Mouse (Mus musculus): ENCODE measurements around the gene Spock3. TPM values are rescaled to one million over a fixed set of nuclear protein-coding genes. Genes with fewer than 3 reads are reported as not detected.
A peak's percentile ranks its signal among the peaks of the same experiment; 100 is the strongest.

Gene Spock3
- polyA plus RNA-seq (2014; fragmentation: Nextera tagmentation; extraction: Ambion mirVana), result 7.9 and 9.7 TPM in 2 replicates

DNA sequence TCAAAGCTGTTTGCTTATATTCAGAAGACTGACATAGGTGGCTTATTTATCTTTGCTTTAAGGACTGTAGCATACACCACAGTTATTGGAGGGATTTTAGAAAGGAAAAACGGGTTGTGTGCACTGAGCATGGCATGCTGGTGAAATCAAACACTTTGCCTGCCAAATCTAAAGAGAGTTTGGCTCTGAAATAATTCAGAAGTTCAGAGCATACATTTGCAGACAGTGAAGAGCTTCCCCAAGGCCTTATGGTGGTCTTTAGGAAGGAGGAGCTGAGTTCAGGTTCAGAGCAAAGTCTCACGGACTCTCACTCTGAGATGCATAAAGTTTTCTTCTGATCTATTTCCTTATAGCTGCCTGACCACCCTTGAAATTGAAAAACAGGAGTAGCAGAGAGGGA, at the start of gene Spock3:
Spock3 (plus strand) TSS at position 301 of the 400 bp plus-strand sequence.
- Histone ChIP-seq H3K9me3 (ENCODE audit: control insufficient read depth, low read length) (no peaks in the 10 kb centered on the region), H3K4me1 (ENCODE audit: control insufficient read depth, insufficient read depth, low read length) (no peaks in the 10 kb centered on the region), H3K36me3 (ENCODE audit: control insufficient read depth, insufficient read depth, low read length) (no peaks in the 10 kb centered on the region), H3K9ac (ENCODE audit: low read length) (peak within 1 kb of the TSS; percentile 71), H3K4me2 (peak within 1 kb of the TSS; percentile 93), H3K4me3 (ENCODE audit: low read depth, low read length) (peak within 1 kb of the TSS; percentile 55), H3K27me3 (ENCODE audit: control insufficient read depth, insufficient read depth, low read length) (no peaks in the 10 kb centered on the region), H3K27ac (ENCODE audit: low read depth, low read length) (no peak within 1 kb of the TSS)
- peak; percentile 78 for DNase-seq (ENCODE audit: low spot score, missing footprints)
- ATAC-seq (ENCODE audit: low FRiP score), result 0 out of 2 replicates have a peak, but pooled peaks have one; percentile 1
- 44% methylated on average over 2 of the region's 2 CpGs for WGBS

DNA sequence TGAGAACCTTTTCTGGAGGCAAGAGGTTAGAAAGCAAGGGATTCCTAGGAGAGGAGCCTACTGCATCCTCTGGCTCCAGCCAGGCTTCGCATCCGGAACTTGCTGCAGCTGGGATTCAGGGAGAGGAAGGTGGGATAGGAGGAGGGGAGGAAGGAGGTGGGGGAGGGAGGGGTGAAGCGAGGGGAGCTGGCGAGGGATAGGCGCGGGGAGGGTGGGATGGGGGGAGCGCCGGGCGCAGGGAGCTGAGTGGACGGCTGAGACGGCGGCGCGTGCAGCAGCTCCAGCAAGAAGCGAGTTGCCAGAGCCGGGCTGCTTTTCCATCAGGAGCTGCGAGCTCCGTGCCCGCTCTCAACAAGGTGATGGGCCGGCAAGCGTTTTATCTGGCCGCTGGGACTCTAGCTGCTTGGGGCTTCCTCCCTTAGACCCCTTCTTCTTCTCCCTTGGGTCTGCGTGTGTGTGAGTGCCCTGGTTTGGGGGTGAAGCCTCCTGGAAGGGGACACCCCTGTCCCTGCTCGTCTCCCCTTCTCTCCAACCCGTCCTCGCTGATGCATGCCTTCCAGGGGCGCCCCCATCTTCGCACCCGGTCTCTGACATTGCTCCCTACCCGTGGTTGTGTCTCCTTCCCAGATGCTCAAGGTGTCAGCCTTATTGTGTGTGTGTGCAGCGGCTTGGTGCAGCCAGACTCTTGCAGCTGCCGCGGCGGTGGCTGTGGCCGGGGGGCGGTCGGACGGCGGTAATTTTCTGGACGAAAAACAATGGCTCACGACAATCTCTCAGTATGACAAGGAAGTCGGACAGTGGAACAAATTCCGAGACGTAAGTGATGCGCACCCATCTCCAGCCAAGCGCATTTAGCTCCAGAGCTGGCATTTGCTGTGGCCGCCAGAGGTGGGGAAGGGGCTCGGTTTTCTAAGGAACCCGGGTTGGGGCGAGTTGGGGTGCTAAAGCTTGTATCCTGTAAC, 645 bp downstream of the Spock3 start:
- H3K9me3 ChIP-seq (ENCODE audit: control insufficient read depth, low read length), result no peaks in the 10 kb centered on the region
- peak; percentile 93 for ATAC-seq (ENCODE audit: low FRiP score)
- peak; percentile 96 for DNase-seq (ENCODE audit: low spot score, missing footprints)
- WGBS, result under 1% methylated on average over 48 of the region's 50 CpGs
- no peaks in the 10 kb centered on the region for H3K27me3 ChIP-seq (ENCODE audit: control insufficient read depth, insufficient read depth, low read length)
- peak overlapping the region; percentile 71 for H3K9ac ChIP-seq (ENCODE audit: low read length)
- H3K4me1 ChIP-seq (ENCODE audit: control insufficient read depth, insufficient read depth, low read length), result no peaks in the 10 kb centered on the region
- no peaks in the 10 kb centered on the region for H3K36me3 ChIP-seq (ENCODE audit: control insufficient read depth, insufficient read depth, low read length)
- H3K27ac ChIP-seq (ENCODE audit: low read depth, low read length), result no peak overlapping the region
- H3K4me3 ChIP-seq (ENCODE audit: low read depth, low read length), result peak overlapping the region; percentile 55
- peak overlapping the region; percentile 93 for H3K4me2 ChIP-seq

DNA sequence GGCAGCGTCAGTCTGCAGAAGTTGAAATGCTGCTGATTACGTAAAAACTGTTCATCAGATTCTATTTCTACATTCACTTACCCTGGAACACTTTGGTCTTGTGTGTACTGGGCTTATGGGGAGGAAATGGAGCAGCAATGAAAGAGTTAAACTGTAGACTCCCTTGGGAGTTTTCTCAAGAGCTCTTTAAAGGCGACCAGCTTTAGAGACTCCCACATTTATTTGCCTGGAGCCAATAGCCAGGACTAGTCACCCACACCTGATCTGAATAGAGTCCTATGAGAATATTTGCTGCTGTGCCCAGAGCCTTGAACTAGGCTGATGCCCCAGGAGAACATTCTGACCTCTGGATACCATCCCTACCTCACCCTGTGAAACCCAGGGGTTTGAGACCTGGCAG, 1.7 kb downstream of the Spock3 start:
- Histone ChIP-seq H3K9ac (ENCODE audit: low read length) (no peak overlapping the region), H3K9me3 (ENCODE audit: control insufficient read depth, low read length) (no peaks in the 10 kb centered on the region), H3K4me2 (peak overlapping the region; percentile 93; the same call in 1 of the 2 replicates), H3K4me3 (ENCODE audit: low read depth, low read length) (peak overlapping the region; percentile 55; the same call in 1 of the 2 replicates), H3K36me3 (ENCODE audit: control insufficient read depth, insufficient read depth, low read length) (no peaks in the 10 kb centered on the region), H3K4me1 (ENCODE audit: control insufficient read depth, insufficient read depth, low read length) (no peaks in the 10 kb centered on the region), H3K27ac (ENCODE audit: low read depth, low read length) (no peak overlapping the region), H3K27me3 (ENCODE audit: control insufficient read depth, insufficient read depth, low read length) (no peaks in the 10 kb centered on the region)
- WGBS, result 24% methylated on average over 3 of the region's 3 CpGs
- ATAC-seq (ENCODE audit: low FRiP score) (peak; percentile 9; the same call in 1 of the 2 replicates), DNase-seq (ENCODE audit: low spot score, missing footprints) (peak; percentile 89)

DNA sequence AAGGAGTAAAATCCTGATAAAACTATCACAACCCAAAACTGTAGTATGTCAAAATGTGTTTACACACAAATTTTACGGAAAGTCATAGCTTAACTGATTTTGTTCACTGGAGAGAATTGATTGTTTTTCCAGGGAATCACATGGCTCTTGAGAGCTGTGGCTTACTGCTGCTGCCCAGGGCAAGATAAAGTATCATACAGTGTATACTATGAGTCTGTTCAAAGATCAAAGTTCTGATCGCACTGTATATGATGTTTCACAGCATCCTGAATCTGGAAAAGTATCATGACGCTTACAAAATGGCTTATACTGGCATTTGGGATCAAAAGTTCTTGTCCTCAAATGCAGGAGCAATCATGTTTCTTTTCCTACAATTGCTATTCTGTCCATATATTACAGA, 11.8 kb downstream of the Spock3 start:
- no peak overlapping the region for H3K4me3 ChIP-seq (ENCODE audit: low read depth, low read length)
- H3K27ac ChIP-seq (ENCODE audit: low read depth, low read length), result no peak overlapping the region
- H3K4me1 ChIP-seq (ENCODE audit: control insufficient read depth, insufficient read depth, low read length), result no peaks in the 10 kb centered on the region
- H3K27me3 ChIP-seq (ENCODE audit: control insufficient read depth, insufficient read depth, low read length), result no peaks in the 10 kb centered on the region
- WGBS, result 88% methylated on average over 3 of the region's 3 CpGs
- no peak overlapping the region for H3K4me2 ChIP-seq
- H3K9ac ChIP-seq (ENCODE audit: low read length), result no peak overlapping the region
- no peaks in the 10 kb centered on the region for H3K36me3 ChIP-seq (ENCODE audit: control insufficient read depth, insufficient read depth, low read length)
- DNase-seq (ENCODE audit: low spot score, missing footprints) (no peak), ATAC-seq (ENCODE audit: low FRiP score) (no peak)
- no peaks in the 10 kb centered on the region for H3K9me3 ChIP-seq (ENCODE audit: control insufficient read depth, low read length)

DNA sequence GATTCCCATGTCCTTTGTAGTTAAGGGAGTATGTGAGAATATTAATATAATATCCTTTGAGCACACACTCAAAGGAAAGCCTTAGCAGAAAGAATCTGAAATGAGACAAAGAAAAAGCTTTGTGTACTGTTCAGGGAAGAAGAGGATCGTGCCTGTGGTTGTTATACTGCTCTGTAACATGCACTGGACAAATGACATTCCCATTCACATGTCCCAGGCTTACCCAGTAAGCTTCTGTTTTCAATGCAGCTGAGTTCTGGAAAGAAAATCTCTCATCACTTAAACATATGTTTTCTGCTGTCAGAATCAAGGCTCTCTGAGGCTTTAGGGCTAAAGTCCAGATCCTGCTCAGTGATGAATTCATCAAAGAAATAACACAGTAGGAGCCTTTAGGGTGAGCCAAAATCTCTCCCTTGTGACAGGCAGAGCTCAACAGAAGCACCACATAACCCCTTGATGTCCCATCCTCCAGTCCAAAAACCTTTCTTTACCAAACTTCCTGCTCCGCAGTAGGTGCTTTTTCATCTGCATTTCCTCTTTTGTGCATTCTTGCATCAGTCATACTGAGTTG, 19.1 kb downstream of the Spock3 start:
- H3K4me2 ChIP-seq, result no peak overlapping the region
- H3K27me3 ChIP-seq (ENCODE audit: control insufficient read depth, insufficient read depth, low read length), result no peaks in the 10 kb centered on the region
- H3K4me3 ChIP-seq (ENCODE audit: low read depth, low read length), result no peak overlapping the region
- WGBS, result 72% methylated on average over 2 of the region's 2 CpGs
- ATAC-seq (ENCODE audit: low FRiP score), result no peak
- no peak for DNase-seq (ENCODE audit: low spot score, missing footprints)
- no peak overlapping the region for H3K9ac ChIP-seq (ENCODE audit: low read length)
- H3K27ac ChIP-seq (ENCODE audit: low read depth, low read length), result no peak overlapping the region
- no peaks in the 10 kb centered on the region for H3K36me3 ChIP-seq (ENCODE audit: control insufficient read depth, insufficient read depth, low read length)
- H3K4me1 ChIP-seq (ENCODE audit: control insufficient read depth, insufficient read depth, low read length), result no peaks in the 10 kb centered on the region
- no peaks in the 10 kb centered on the region for H3K9me3 ChIP-seq (ENCODE audit: control insufficient read depth, low read length)

DNA sequence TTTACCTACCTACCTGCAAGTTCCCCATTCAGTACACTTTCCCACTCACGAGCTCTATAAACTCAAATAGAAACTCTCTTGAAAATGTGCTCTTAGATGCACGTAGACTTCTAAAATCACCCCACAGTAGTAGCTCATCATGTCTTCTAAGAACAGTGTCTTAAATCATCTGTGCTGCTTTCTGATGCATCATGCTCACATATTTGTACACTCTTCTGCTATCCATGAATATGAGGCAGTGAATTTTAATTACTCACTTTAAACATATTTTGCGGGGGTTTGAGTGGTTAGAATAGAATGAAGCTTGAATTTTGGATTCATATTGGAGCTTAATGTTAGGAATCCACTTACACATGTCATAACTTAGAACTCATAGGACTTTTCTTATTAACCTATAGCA, 138.2 kb downstream of the Spock3 start:
- Histone ChIP-seq H3K27ac (ENCODE audit: low read depth, low read length) (no peak overlapping the region), H3K27me3 (ENCODE audit: control insufficient read depth, insufficient read depth, low read length) (no peaks in the 10 kb centered on the region), H3K4me3 (ENCODE audit: low read depth, low read length) (no peak overlapping the region), H3K4me1 (ENCODE audit: control insufficient read depth, insufficient read depth, low read length) (no peaks in the 10 kb centered on the region), H3K9ac (ENCODE audit: low read length) (no peak overlapping the region), H3K4me2 (no peak overlapping the region), H3K9me3 (ENCODE audit: control insufficient read depth, low read length) (no peaks in the 10 kb centered on the region), H3K36me3 (ENCODE audit: control insufficient read depth, insufficient read depth, low read length) (no peaks in the 10 kb centered on the region)
- 84% methylated on average over 3 of the region's 3 CpGs for WGBS
- no peak for ATAC-seq (ENCODE audit: low FRiP score)
- no peak for DNase-seq (ENCODE audit: low spot score, missing footprints)

DNA sequence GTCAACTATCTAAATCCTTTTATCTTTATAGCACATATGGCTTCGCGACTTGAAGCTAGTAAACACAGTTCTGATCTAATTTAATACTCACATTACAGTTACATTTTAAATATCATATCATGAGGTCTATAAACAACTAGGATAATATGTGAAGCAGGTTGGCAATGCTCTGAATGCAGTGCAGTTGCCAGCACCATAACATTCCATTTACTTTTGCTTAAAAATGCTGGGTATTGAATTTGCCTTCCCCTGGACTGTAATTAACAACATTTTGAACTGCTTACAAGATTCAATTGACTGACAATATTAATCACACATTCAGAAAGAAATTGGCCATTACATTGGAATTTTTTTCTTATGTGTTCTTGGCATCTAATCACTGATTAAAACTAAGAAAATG, 147.4 kb downstream of the Spock3 start:
- ATAC-seq (ENCODE audit: low FRiP score), result no peak
- Histone ChIP-seq H3K27ac (ENCODE audit: low read depth, low read length) (no peak overlapping the region), H3K4me1 (ENCODE audit: control insufficient read depth, insufficient read depth, low read length) (no peaks in the 10 kb centered on the region), H3K9ac (ENCODE audit: low read length) (no peak overlapping the region), H3K4me3 (ENCODE audit: low read depth, low read length) (no peak overlapping the region), H3K27me3 (ENCODE audit: control insufficient read depth, insufficient read depth, low read length) (no peaks in the 10 kb centered on the region), H3K4me2 (no peak overlapping the region), H3K36me3 (ENCODE audit: control insufficient read depth, insufficient read depth, low read length) (no peaks in the 10 kb centered on the region), H3K9me3 (ENCODE audit: control insufficient read depth, low read length) (no peaks in the 10 kb centered on the region)
- WGBS, result 88% methylated on average over 2 of the region's 2 CpGs
- no peak for DNase-seq (ENCODE audit: low spot score, missing footprints)

DNA sequence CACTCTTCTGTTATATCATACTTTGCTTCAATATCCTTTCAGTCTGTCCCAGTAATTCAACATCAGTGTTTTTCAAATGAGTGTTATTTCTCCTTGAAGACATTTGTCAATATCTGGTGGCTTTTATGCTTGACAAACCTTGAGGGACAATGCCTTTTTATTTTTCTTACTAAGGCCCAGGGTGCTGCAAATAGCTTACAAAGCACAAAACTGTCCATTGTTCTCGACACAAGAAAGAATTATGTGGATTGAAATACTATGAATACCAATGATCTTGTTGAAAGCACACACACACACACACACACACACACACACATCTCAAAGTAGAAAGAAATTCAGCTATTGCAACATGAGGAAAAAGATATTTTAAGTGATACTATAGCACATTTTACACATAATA, 159.0 kb downstream of the Spock3 start:
- ATAC-seq (ENCODE audit: low FRiP score) (no peak), DNase-seq (ENCODE audit: low spot score, missing footprints) (no peak)
- no peaks in the 10 kb centered on the region for H3K36me3 ChIP-seq (ENCODE audit: control insufficient read depth, insufficient read depth, low read length)
- no peaks in the 10 kb centered on the region for H3K9me3 ChIP-seq (ENCODE audit: control insufficient read depth, low read length)
- no peak overlapping the region for H3K4me2 ChIP-seq
- no peak overlapping the region for H3K4me3 ChIP-seq (ENCODE audit: low read depth, low read length)
- H3K27me3 ChIP-seq (ENCODE audit: control insufficient read depth, insufficient read depth, low read length), result no peaks in the 10 kb centered on the region
- H3K4me1 ChIP-seq (ENCODE audit: control insufficient read depth, insufficient read depth, low read length), result no peaks in the 10 kb centered on the region
- no peak overlapping the region for H3K9ac ChIP-seq (ENCODE audit: low read length)
- WGBS, result 51% methylated on average over 1 of the region's 1 CpGs
- no peak overlapping the region for H3K27ac ChIP-seq (ENCODE audit: low read depth, low read length)

DNA sequence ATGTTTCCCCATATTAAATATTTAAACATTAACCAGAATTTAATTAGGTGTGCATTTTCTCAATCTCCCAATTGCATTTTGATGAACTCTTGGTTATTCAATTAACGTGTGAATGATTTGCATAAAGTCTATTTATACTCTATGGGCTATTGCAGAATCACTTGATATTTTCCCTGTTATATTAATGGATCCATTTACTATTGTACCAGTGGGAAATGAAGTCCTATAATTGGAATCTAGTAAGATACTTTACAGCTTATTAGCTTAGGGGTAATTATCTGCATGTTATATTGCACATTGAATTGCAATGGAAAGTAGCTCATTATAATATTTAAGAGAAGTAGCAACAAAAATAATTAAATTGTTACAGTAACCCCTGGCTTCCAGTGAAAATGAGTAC, 162.1 kb downstream of the Spock3 start:
- no peak overlapping the region for H3K27ac ChIP-seq (ENCODE audit: low read depth, low read length)
- no peak overlapping the region for H3K4me2 ChIP-seq
- ATAC-seq (ENCODE audit: low FRiP score) (no peak), DNase-seq (ENCODE audit: low spot score, missing footprints) (no peak)
- 79% methylated on average over 1 of the region's 1 CpGs for WGBS
- H3K4me1 ChIP-seq (ENCODE audit: control insufficient read depth, insufficient read depth, low read length), result no peaks in the 10 kb centered on the region
- no peaks in the 10 kb centered on the region for H3K36me3 ChIP-seq (ENCODE audit: control insufficient read depth, insufficient read depth, low read length)
- H3K27me3 ChIP-seq (ENCODE audit: control insufficient read depth, insufficient read depth, low read length), result no peaks in the 10 kb centered on the region
- H3K4me3 ChIP-seq (ENCODE audit: low read depth, low read length), result no peak overlapping the region
- H3K9ac ChIP-seq (ENCODE audit: low read length), result no peak overlapping the region
- H3K9me3 ChIP-seq (ENCODE audit: control insufficient read depth, low read length), result no peaks in the 10 kb centered on the region
